Mouse (Mus musculus) fat pad, adult 2 months (tissue): Measurements from ENCODE around the gene Zfp423.

Experiments used
- DNase-seq: peaks from one replicate; pipeline ENCODE4 v3.0.0-alpha.2; 2011; ENCODE audit warnings: low read depth, low spot score; ENCODE audit errors: extremely low read depth

Zfp423 gene

DNA sequence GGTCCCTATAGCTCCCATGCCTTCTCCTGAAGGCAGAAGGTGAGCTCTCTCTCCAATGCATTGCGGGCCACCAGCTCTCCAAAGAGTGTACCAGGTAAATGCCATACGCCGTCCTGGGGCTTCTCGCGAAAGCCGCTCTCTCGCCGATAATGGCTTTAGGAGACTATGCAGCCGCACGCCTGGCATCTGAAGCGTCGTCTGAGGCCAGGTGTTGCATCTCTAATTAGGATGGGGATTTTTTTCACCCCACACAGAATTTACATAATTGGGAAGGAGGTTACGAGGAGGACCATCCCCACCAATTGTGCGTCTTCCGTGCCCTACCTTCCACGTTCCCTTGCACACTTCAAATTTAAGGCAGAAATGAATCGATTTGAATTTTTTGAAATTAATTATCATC, 252.2 kb downstream of the Zfp423 start:
- no peak for DNase-seq

DNA sequence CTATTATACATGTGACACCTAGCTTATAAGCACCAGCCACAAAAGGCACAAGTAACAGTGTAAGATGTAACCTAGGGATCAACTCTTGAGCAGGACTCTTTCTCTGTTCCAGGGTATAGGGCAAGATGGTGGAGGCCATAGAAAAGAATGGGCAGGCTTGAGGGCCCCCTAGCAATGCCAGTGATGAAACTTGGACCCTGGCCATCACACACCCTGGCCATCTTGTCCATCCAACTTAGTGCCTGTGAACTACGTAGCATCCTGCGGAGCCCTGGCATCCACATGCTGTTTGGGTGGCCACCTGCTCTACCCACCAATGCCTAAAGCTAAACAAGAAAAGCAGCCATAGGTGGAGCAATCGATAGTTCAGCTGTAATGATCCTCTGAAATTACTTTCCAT, 254.6 kb downstream of the Zfp423 start:
- no peak for DNase-seq

DNA sequence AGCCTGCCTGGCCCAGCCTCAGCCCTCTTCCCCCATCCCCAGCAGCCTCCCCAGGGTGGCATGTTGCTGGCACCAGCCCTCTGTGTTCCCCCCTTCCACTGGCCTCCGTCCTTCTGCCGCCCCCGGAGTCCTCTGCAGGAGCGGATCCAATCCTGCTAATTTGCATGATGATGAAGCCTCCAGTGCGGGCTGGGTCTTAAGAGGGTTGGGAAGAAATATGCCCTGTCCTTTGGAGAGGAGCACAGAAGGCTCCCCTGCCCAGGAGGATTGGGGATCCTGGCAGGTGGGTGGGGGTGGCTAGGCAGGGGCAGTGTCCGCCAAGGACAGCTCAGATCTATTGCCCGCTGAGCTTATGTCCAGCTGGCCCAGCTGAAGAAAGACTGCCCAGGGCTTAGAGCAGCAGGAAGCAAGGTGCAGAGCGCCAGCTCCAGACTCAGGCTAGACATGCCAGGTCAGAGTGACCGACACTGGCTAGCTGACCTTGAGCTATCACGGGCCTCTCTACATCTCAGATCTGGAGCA, 256.5 kb downstream of the Zfp423 start:
- DNase-seq: no peak

- no peak for DNase-seq
These were observed 257.3 kb downstream of the Zfp423 start for GRCm38 (mm10) chr8:87702051-87702521.

DNA sequence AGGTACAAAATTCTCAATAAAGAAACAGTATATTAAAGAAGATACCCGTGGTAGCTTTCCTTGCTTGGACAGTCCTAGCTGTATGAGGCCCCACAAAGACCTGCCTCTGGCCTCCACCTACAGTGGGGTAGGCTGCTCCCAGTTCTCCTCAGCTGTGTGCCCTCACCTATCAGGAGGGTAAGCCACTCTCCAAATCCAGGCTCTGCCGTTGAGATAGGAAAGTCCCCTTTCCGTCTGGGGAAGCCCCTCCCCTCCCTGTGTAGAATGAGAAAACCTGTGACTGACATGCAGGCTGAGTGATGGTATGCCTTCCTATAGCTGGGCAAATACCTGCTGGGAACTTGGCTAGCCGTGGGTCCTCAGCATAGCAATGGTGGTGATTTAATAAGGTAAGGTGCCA, 257.8 kb downstream of the Zfp423 start:
- DNase-seq: no peak

DNA sequence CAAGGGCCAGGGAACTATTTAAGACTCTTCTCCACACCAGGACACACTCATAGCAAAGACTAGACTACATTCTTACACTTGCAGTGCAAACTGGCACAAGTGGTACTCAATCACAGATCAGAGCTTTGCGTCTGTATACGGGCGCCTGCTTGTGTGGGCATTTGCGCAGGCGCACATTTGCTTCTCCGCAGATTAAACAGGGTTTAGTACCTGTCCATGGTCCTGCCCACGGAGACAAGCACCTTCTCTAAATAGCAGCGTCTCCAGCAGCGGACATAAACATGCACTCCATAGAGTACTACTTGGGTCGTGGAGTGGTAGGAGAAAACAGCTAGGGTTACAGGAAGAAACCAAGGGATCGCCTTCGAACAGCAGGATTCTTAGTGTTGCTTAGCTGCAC, 259.1 kb downstream of the Zfp423 start:
- DNase-seq: no peak

- no peak for DNase-seq
These were observed 262.3 kb downstream of the Zfp423 start for GRCm38 (mm10) chr8:87697127-87697526.

DNA sequence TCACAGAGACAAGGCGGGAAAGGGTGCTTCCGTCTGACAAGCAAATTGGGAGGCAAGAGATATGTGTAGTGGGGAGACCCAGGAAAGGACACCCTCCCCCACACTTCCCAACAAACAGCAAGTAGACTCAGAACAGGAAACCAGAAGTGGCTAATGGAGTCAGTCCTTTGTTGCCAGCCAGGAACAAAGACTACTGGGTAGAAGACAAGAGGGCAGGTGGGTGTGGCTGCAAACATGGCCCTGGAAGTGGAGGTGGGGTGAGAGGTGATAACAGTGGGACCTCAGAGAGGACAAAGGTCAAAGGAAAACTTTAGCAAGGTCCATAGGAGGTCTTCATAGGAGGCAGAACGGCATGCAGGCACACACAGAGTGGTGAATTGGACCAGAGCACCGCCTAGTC, 265.7 kb downstream of the Zfp423 start:
- no peak for DNase-seq

DNA sequence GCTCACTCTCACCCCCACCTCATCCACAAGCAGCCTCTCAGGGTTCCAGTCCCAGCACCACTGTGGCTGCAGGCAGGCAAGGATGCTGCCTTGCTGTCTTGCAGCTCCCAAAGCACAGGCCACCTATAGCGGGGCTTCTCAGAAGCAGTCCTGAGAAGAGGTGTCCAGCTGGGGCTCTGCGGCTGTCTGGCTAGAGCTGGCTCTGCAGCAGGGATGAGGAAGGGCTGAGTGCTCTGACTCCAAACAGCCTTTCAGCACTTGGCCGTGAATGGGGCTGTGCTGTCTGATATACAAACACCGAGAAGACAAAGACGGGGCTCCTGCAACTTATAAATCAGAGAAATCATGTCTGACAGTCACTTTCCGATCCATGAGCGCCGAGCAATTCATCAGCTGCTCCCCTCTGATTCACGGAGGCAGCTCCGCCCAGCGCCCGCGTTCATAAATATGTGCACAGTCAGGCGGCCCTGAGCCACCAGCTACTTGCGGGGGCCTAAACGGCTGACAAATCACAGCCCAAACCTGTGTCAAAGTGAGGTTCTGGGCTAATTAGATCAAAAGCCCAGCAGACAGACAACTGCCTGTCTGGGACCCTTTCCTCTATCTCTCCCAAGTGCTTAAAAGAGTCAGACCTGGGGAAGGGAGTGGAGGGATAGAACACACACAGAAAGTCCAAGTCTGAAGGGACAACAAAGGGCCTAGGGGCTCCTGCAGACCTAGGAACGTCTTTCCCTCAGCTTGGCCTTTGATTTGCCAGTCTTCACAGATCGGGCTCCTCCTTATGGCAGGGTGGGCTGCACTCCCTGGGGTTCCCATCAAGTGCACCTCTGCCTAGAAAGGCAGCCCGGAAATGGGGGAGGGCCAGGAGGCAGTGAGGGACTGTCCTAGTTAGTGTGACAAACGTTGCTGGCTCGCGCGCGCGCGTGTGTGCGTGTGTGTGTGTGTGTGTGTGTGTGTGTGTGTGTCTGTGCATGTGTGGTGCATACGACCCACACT, 269.0 kb downstream of the Zfp423 start:
- no peak for DNase-seq

GRCm38 (mm10) chr8:87689192-87689591, 270.2 kb downstream of the Zfp423 start:
- no peak for DNase-seq

- DNase-seq: no peak
These were observed 271.0 kb downstream of the Zfp423 start for GRCm38 (mm10) chr8:87688348-87688747.

- DNase-seq: no peak
These were observed 272.3 kb downstream of the Zfp423 start for GRCm38 (mm10) chr8:87686986-87687698.

GRCm38 (mm10) chr8:87686026-87686425, 273.4 kb downstream of the Zfp423 start:
- DNase-seq: no peak

DNA sequence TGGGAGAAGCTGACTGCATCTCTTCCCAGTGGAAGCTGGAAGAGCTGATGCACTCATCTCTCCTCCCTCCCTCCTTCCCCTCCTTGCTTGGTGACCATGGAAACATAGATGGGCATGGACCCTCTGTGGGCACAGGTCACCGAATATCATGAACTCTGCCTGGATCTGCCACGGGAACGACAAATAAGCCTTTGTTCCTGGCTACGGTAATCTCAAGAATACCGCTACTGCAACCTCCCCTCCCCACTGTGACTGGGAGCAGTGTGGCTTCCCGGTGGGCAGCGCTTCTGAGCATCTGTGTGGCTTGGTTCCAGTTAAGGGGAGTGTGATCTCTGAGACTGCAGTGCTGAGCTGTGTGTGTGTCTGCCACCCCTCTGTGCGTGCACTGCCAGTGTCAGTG, 274.0 kb downstream of the Zfp423 start:
- DNase-seq: no peak

- DNase-seq: no peak
These were observed 277.3 kb downstream of the Zfp423 start for GRCm38 (mm10) chr8:87682066-87682465.

- DNase-seq: no peak
These were observed 279.4 kb downstream of the Zfp423 start for GRCm38 (mm10) chr8:87680034-87680433.

GRCm38 (mm10) chr8:87679431-87680003, 279.9 kb downstream of the Zfp423 start:
- no peak for DNase-seq

DNA sequence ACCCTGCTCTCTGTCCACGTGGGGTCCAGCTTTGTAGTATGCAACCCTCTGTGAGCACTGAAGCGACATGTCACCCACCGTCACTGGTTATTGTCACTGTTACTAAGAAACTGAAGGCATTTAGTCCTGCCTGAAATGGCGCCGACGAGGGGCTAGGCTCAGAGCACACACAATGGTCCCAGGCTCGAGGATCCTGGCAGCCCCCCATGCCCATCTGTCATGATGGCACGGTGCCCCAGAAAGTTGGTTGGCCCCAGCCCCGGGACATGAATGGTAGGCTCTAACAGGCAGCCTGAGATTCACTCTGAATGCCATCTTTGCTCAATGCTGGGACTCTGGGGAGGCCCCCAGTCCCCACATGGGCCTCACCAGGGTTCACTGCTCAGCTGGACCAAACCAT, 284.0 kb downstream of the Zfp423 start:
- no peak for DNase-seq

- DNase-seq: no peak
These were observed 285.2 kb downstream of the Zfp423 start for GRCm38 (mm10) chr8:87674157-87674556.

DNA sequence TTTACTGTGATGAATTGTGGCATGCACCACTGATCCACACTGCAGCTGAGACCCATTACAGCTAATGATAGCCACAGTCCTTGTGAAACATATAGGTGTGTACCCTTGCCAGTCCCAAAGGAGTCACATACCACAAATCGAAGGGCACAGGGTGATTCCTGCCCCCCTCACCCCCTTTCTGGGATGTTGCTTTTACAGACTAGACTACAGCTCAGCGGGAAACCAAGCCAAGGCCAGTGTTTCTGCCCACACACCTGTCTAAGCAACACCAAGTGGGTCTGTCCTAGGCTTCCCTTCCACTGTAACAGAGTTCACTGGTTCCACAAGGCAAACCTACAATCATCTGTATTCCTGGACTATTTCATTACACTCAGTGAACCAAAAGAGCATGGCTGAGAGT, 287.2 kb downstream of the Zfp423 start:
- no peak for DNase-seq

DNA sequence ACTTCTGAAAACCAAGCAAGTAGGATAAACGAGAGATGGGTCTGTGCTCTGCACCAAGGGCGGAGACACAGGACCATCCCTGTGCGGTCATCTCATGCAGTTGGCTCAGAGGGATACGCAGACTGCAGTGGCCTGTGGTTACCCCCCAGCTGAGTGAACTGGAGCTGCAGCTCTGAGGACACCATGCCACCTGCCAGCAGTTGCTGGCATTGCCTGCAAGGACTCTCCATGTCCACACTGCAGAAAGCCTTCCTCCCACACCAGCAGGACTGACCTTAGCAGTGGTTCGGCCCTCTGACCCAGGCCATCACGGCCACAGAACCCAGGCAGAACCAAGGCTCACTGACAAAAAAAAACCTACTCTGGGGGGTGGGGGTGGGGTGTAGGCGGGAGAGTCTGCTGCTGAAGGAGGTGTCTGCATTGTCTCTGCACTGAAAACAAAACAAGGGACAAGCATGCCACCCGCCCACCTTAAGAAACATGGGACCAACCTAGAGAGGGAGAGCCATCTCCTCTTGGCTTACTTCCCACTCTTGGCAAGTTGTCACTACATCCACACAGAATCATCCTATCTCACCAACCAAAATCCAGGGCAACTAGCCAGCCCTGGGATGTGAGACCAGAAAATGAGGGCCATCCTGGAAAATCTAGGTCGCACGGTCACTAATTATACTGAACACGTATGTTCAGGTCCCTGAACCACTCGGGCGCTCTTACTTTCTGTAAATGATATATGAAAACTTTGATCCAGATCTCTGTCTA, 288.0 kb downstream of the Zfp423 start:
- no peak for DNase-seq
